Mouse (Mus musculus): Measurements from ENCODE around the gene Gpc2.

DNA sequence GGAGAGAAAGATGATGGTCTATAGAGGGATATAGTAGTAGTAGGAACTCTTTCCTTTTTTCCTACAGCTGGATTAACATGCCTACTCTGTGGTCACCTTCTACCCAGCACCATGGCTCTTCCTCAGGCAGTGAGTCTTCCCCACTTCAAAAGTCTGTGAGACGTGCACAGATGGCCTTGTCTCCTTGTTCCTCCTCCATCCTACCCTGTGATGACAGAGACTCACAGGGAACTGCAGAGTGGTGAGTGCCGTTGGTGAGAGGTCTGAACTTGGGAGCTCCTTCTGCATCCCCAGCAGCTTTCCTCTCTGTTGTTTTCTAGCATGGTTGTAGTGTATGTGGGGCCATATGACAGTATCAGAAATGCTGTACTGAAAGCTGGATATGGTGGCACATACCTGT, 2.0 kb upstream of the Gpc2 start:
- no peak for TF ChIP-seq TAL1 (IDR thresholded peaks at IDR 0.05; ENCODE audit: low read length)
- no peak for TF ChIP-seq GATA1 (IDR thresholded peaks at IDR 0.05; ENCODE audit: low read length)

All from erythroblast, embryonic 14.5 days (primary cell).